Mouse (Mus musculus): Measurements from ENCODE around the gene Bdkrb1. TPM values are rescaled to one million over a fixed set of nuclear protein-coding genes. Genes with fewer than 3 reads are reported as not detected.

Gene Bdkrb1
- polyA plus RNA-seq (2014; fragmentation: Nextera tagmentation; extraction: Ambion mirVana) = 0.33 TPM in 1 of 2 replicates, not detected in the other

GRCm38 (mm10) chr12:105602581-105603210 lies at the start of gene Bdkrb1:
TSS of gene Bdkrb1 (plus strand) at chr12:105603085.
- H3K36me3 ChIP-seq (replicated peaks; ENCODE audit: control insufficient read depth, insufficient read depth) = no peaks in the 10 kb centered on the region
- ATAC-seq (ENCODE audit: low FRiP score) = no peak
- H3K9ac ChIP-seq = no peak within 1 kb of the TSS
- no peak within 1 kb of the TSS for H3K4me2 ChIP-seq (replicated peaks)
- H3K27ac ChIP-seq = no peak within 1 kb of the TSS
- H3K4me1 ChIP-seq (replicated peaks; ENCODE audit: control insufficient read depth, insufficient read depth, low read length) = no peaks in the 10 kb centered on the region
- 85% methylated on average over 11 of the region's 11 CpGs for WGBS
- no peak for DNase-seq (ENCODE audit: low spot score)
- no peak within 1 kb of the TSS for H3K4me3 ChIP-seq (replicated peaks; ENCODE audit: low read length)
- H3K27me3 ChIP-seq (ENCODE audit: control insufficient read depth, insufficient read depth, low read length) = no peaks in the 10 kb centered on the region
- H3K9me3 ChIP-seq (ENCODE audit: control insufficient read depth, low read length) = no peaks in the 10 kb centered on the region

DNA sequence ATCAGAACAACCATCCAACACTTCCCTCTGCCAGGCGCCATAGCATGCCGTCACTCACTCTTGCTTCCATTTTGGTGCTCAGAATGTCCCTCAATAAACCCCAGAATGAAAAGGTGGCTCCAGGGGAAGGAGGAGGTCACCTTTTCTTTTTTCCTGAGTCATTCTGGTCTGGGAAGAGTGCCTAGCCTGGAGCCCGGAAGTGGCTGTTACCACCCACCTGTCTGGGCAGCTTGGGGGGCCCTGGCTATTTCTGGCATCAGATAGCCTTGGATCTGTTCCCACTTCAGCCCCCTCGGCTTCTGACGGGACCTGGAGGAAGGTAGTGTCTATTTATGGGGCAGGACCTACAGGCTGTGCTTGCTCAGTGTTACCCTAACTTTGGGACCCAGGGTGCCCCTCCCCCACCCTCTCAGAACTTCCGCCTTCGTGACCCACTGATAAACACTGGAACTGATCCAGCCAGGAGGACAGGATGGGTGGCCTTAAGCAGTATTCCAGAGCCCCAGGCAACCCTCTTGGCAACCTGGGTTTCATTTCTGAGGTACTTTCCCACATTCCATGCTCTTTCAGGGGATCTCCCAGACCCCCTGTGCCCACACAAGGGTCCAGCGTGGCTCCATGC lies 48.6 kb upstream of the Bdkrb1 start:
- no peaks in the 10 kb centered on the region for H3K27me3 ChIP-seq (ENCODE audit: control insufficient read depth, insufficient read depth, low read length)
- H3K36me3 ChIP-seq (replicated peaks; ENCODE audit: control insufficient read depth, insufficient read depth) = no peaks in the 10 kb centered on the region
- H3K4me3 ChIP-seq (replicated peaks; ENCODE audit: low read length) = no peak overlapping the region
- H3K9me3 ChIP-seq (ENCODE audit: control insufficient read depth, low read length) = no peaks in the 10 kb centered on the region
- no peak overlapping the region for H3K27ac ChIP-seq
- DNase-seq (ENCODE audit: low spot score) (no peak), ATAC-seq (ENCODE audit: low FRiP score) (no peak)
- no peak overlapping the region for H3K9ac ChIP-seq
- 76% methylated on average over 8 of the region's 8 CpGs for whole genome bisulfite sequencing
- no peak overlapping the region for H3K4me2 ChIP-seq (replicated peaks)
- H3K4me1 ChIP-seq (replicated peaks; ENCODE audit: control insufficient read depth, insufficient read depth, low read length) = no peaks in the 10 kb centered on the region

DNA sequence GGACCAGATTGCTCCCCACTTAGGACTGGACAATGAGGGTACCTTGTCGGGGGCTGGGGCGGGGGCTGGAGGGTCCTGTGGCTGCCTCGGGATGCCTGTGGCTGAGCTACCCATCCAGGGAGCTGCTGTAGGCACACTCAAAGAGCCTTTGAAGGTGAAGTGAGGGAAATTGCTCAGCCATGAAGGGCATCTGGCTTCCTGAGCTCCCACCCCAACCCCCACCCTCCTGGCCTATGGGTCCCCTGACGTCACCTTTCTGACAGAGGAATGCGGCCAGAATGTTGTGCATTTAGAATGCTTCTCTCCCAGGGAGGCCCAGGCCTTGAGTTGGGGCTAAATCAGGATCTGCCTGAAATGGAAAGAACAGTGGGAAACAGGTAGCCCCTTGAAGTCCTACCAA lies 47.7 kb upstream of the Bdkrb1 start:
- no peaks in the 10 kb centered on the region for H3K27me3 ChIP-seq (ENCODE audit: control insufficient read depth, insufficient read depth, low read length)
- no peak overlapping the region for H3K27ac ChIP-seq
- H3K36me3 ChIP-seq (replicated peaks; ENCODE audit: control insufficient read depth, insufficient read depth) = no peaks in the 10 kb centered on the region
- ATAC-seq (ENCODE audit: low FRiP score) = no peak
- 65% methylated on average over 5 of the region's 5 CpGs for WGBS
- no peak overlapping the region for H3K4me3 ChIP-seq (replicated peaks; ENCODE audit: low read length)
- H3K9ac ChIP-seq = no peak overlapping the region
- no peaks in the 10 kb centered on the region for H3K9me3 ChIP-seq (ENCODE audit: control insufficient read depth, low read length)
- H3K4me2 ChIP-seq (replicated peaks) = no peak overlapping the region
- no peaks in the 10 kb centered on the region for H3K4me1 ChIP-seq (replicated peaks; ENCODE audit: control insufficient read depth, insufficient read depth, low read length)
- DNase-seq (ENCODE audit: low spot score) = no peak

GRCm38 (mm10) chr12:105557250-105557925 lies 45.5 kb upstream of the Bdkrb1 start:
- Histone ChIP-seq H3K4me1 (replicated peaks; ENCODE audit: control insufficient read depth, insufficient read depth, low read length) (no peaks in the 10 kb centered on the region), H3K4me3 (replicated peaks; ENCODE audit: low read length) (no peak overlapping the region), H3K27ac (no peak overlapping the region), H3K9ac (no peak overlapping the region), H3K36me3 (replicated peaks; ENCODE audit: control insufficient read depth, insufficient read depth) (no peaks in the 10 kb centered on the region), H3K9me3 (ENCODE audit: control insufficient read depth, low read length) (no peaks in the 10 kb centered on the region), H3K27me3 (ENCODE audit: control insufficient read depth, insufficient read depth, low read length) (0 out of 2 replicates have a peak, but pooled peaks cover 10% of the 10 kb centered on the region), H3K4me2 (replicated peaks) (no peak overlapping the region)
- ATAC-seq (ENCODE audit: low FRiP score) = no peak
- DNase-seq (ENCODE audit: low spot score) = no peak
- WGBS = 76% methylated on average over 7 of the region's 7 CpGs

DNA sequence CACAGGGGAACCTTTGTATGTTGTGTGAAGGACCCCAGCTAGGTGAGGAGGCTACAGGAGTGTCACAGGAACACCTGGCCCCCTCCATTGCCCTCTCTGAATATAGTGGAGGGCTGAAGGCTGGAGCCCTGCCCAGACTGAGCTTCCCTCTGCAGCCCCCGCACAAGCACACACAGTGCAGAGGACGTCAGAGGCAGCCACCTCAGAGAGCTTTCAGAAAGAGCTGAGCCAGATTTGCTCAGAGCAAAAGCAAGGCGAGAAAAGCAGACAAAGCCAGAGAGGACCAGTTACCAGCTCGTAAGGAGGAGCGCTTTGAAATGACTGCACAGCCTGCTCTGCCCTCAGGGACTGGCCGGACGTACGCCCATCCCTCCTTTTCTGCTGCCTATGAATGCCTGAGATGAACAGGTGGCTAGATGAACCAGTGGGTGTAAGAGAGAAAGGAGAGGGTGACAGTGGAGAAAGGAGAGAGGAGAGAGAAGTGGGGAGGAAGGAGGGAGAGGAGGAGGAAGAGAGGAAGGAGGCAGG lies 41.8 kb upstream of the Bdkrb1 start:
- Histone ChIP-seq H3K36me3 (replicated peaks; ENCODE audit: control insufficient read depth, insufficient read depth) (no peaks in the 10 kb centered on the region), H3K4me1 (replicated peaks; ENCODE audit: control insufficient read depth, insufficient read depth, low read length) (peaks cover 13% of the 10 kb centered on the region), H3K9ac (no peak overlapping the region), H3K27me3 (ENCODE audit: control insufficient read depth, insufficient read depth, low read length) (peaks cover 34% of the 10 kb centered on the region), H3K27ac (no peak overlapping the region), H3K4me2 (replicated peaks) (no peak overlapping the region), H3K9me3 (ENCODE audit: control insufficient read depth, low read length) (no peaks in the 10 kb centered on the region), H3K4me3 (replicated peaks; ENCODE audit: low read length) (no peak overlapping the region)
- ATAC-seq (ENCODE audit: low FRiP score) (no peak), DNase-seq (ENCODE audit: low spot score) (no peak)
- 52% methylated on average over 8 of the region's 8 CpGs for WGBS

DNA sequence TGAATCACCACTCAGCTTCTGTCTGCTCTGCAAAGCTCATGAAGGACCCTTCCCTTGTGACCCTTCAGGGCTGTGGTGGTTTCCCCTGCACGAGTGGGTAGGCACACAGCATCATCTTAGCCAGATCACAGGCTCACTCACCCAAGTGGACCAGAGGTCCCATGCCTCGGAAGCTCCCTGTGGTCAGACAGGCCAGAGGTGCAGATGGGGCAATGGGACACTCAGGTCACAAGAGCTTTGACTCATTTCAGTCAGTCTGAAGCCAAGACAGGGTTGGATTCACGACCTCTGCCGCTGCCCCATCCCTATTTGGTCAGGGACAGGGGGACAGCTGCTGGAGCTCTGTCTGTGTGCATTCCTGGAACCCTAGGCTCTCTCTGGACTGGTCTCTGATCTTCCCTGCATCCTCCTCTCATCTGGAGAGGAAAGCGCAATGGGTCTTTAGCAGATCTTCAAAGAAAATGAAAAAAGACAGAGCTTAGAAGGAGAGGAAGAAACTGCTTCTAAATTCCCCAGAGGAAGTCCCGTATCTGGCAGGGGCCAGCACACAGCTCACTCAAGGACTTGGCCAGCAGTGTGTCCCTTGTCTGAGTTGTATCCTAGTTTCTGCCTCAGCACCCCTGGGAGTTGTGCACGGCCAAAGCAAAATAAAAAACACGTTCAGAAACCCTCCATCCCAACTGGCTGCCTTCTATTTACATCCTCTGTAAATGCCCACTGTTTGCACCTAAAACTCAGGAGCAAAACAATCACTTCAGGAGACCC lies 40.6 kb upstream of the Bdkrb1 start:
- ATAC-seq (ENCODE audit: low FRiP score) = no peak
- 0 out of 2 replicates have a peak overlapping the region, but pooled peaks have one; percentile 41 for H3K9ac ChIP-seq
- peak overlapping the region; percentile 33 for H3K4me3 ChIP-seq (replicated peaks; ENCODE audit: low read length)

GRCm38 (mm10) chr12:105562936-105563680 lies 39.8 kb upstream of the Bdkrb1 start, which contains the start of gene Bdkrb2:
TSS of gene Bdkrb2 (plus strand) at chr12:105563226.
- Histone ChIP-seq H3K4me3 (replicated peaks; ENCODE audit: low read length) (peak within 1 kb of the TSS; percentile 33), H3K27ac (no peak within 1 kb of the TSS), H3K36me3 (replicated peaks; ENCODE audit: control insufficient read depth, insufficient read depth) (no peaks in the 10 kb centered on the region), H3K4me1 (replicated peaks; ENCODE audit: control insufficient read depth, insufficient read depth, low read length) (peaks cover 13% of the 10 kb centered on the region), H3K9ac (peak within 1 kb of the TSS; percentile 41; the same call in 1 of the 2 replicates), H3K4me2 (replicated peaks) (peak within 1 kb of the TSS; percentile 66), H3K27me3 (ENCODE audit: control insufficient read depth, insufficient read depth, low read length) (peaks cover 34% of the 10 kb centered on the region), H3K9me3 (ENCODE audit: control insufficient read depth, low read length) (no peaks in the 10 kb centered on the region)
- DNase-seq (ENCODE audit: low spot score) = peak; percentile 30
- ATAC-seq (ENCODE audit: low FRiP score) = peak; percentile 36; the same call in 1 of the 2 replicates
- WGBS = 3% methylated on average over 25 of the region's 25 CpGs

More for the DNA sequence above, 40.6 kb upstream of the Bdkrb1 start:
- WGBS = 32% methylated on average over 8 of the region's 8 CpGs
- no peak overlapping the region for H3K27ac ChIP-seq
- DNase-seq (ENCODE audit: low spot score) = no peak
- H3K36me3 ChIP-seq (replicated peaks; ENCODE audit: control insufficient read depth, insufficient read depth) = no peaks in the 10 kb centered on the region
- H3K4me1 ChIP-seq (replicated peaks; ENCODE audit: control insufficient read depth, insufficient read depth, low read length) = peaks cover 13% of the 10 kb centered on the region
- peak overlapping the region; percentile 66 for H3K4me2 ChIP-seq (replicated peaks)
- no peaks in the 10 kb centered on the region for H3K9me3 ChIP-seq (ENCODE audit: control insufficient read depth, low read length)
- H3K27me3 ChIP-seq (ENCODE audit: control insufficient read depth, insufficient read depth, low read length) = peaks cover 34% of the 10 kb centered on the region

GRCm38 (mm10) chr12:105563726-105564275 lies 39.1 kb upstream of the Bdkrb1 start:
- peaks cover 13% of the 10 kb centered on the region for H3K4me1 ChIP-seq (replicated peaks; ENCODE audit: control insufficient read depth, insufficient read depth, low read length)
- ATAC-seq (ENCODE audit: low FRiP score) = no peak
- DNase-seq (ENCODE audit: low spot score) = no peak
- H3K9me3 ChIP-seq (ENCODE audit: control insufficient read depth, low read length) = no peaks in the 10 kb centered on the region
- no peaks in the 10 kb centered on the region for H3K36me3 ChIP-seq (replicated peaks; ENCODE audit: control insufficient read depth, insufficient read depth)
- H3K9ac ChIP-seq = peak overlapping the region; percentile 41; the same call in 1 of the 2 replicates
- peak overlapping the region; percentile 33 for H3K4me3 ChIP-seq (replicated peaks; ENCODE audit: low read length)
- peaks cover 34% of the 10 kb centered on the region for H3K27me3 ChIP-seq (ENCODE audit: control insufficient read depth, insufficient read depth, low read length)
- H3K27ac ChIP-seq = no peak overlapping the region
- WGBS = 8% methylated on average over 25 of the region's 25 CpGs
- H3K4me2 ChIP-seq (replicated peaks) = peak overlapping the region; percentile 66

Measured in hindbrain, embryonic 14.5 days (tissue).